ENCODE assay signal across 8 mouse cellular contexts in genomic region chrX:10574523-10574922, GRCm38 (mm10).
DNase-seq lines count a peak whose midpoint lies in the region; ATAC-seq lines count a peak whose summit lies in the region.

No protein-coding gene starts in this region.

- ATAC-seq in cerebellum, adult (ENCODE audit: insufficient number of reproducible peaks, low FRiP score, low TSS enrichment), result peak; percentile 64; the same call in 1 of the 2 replicates
- no peak for ATAC-seq in activated CD4-positive, CD25-positive, alpha-beta regulatory T cell, adult 4 months

- peak; percentile 7 to 13 for DNase-seq in left cerebral cortex, adult 18-20 months (ENCODE audit: low spot score in 2 of 2)
- DNase-seq in left cerebral cortex, adult 11 months (ENCODE audit: low spot score), result no peak
- DNase-seq in gastrocnemius, postnatal 25 days, result peak; percentile 9
- DNase-seq in kidney, postnatal 36 days, result peak; percentile 76 to 80
- peak; percentile 6 for DNase-seq in retina, postnatal 7 days (ENCODE audit: low read depth, low spot score)
- DNase-seq in urinary bladder, adult 18-20 months (ENCODE audit: low spot score in 2 of 2), result no peak

Comparison
In these comparisons a context has a peak if more than half of its experiments do, and no peak if none do; other contexts are left out.
1. DNase-seq: peak in left cerebral cortex, adult 18-20 months (2 of 2), gastrocnemius, postnatal 25 days (single experiment), kidney, postnatal 36 days (2 of 2) and retina, postnatal 7 days (single experiment); none in left cerebral cortex, adult 11 months (single experiment) and urinary bladder, adult 18-20 months (0 of 2).